Mouse (Mus musculus) thymus, adult 2 months (tissue): ENCODE measurements around the gene Spg21. TPM values are rescaled to one million over a fixed set of nuclear protein-coding genes. Genes with fewer than 3 reads are reported as not detected.

Source experiments
- DNase-seq: peaks from one replicate; pipeline ENCODE4 v3.0.0; 2021
- H3K27ac ChIP-seq: fragments of 200-500 bp; 2 replicates; pipeline ENCODE4 v1.5.1; 2012; ENCODE audit warnings: low read length, control low read depth; ENCODE audit not compliant: control insufficient read depth, insufficient read depth
- H3K27me3 ChIP-seq: fragments of 200-500 bp; 2 replicates; pipeline ENCODE4 v1.6.1; 2012; ENCODE audit warnings: mild to moderate bottlenecking, low read length, moderate library complexity, mixed read lengths; ENCODE audit not compliant: control insufficient read depth, insufficient read depth
- H3K36me3 ChIP-seq: fragments of 200-500 bp; 2 replicates; pipeline ENCODE4 v1.6.1; 2012; ENCODE audit warnings: mild to moderate bottlenecking, low read length, moderate library complexity; ENCODE audit not compliant: control insufficient read depth, insufficient read depth
- H3K4me1 ChIP-seq: fragments of 200-500 bp; replicated peaks from 2 replicates; pipeline ENCODE4 v1.6.1; 2012; ENCODE audit warnings: low read length; ENCODE audit not compliant: control insufficient read depth, insufficient read depth
- H3K4me3 ChIP-seq: fragments of 200-500 bp; 2 replicates; pipeline ENCODE4 v1.5.1; 2012; ENCODE audit warnings: mild to moderate bottlenecking, low read length, control low read depth, moderate library complexity; ENCODE audit not compliant: control insufficient read depth, insufficient read depth
- CTCF ChIP-seq: fragments of 200-500 bp; IDR thresholded peaks from 2 replicates; pipeline ENCODE4 v1.5.1; 2012; ENCODE audit warnings: mild to moderate bottlenecking, control low read depth, low read length, moderate library complexity, borderline replicate concordance; ENCODE audit not compliant: control insufficient read depth, poor library complexity, insufficient read depth; ENCODE audit errors: extremely low read depth
- POLR2A ChIP-seq: fragments of 200-500 bp; IDR thresholded peaks from 2 replicates; pipeline ENCODE4 v1.6.1; 2012; ENCODE audit warnings: mild to moderate bottlenecking, low read length, control low read depth, moderate library complexity; ENCODE audit not compliant: control insufficient read depth, poor library complexity, insufficient read depth; ENCODE audit errors: extremely low read depth
- WGBS: fragments of 180-500 bp; shearing (Covaris S2); methylation state at CpG from one replicate; pipeline ENCODE4 v1.1.7; 2018; 5-methylcytosine and 5-hydroxymethylcytosine counted together
- polyA plus RNA-seq: library from polyadenylated mRNA; depleted of rRNA; stranded (reverse); fragments of >200 nt; gene quantifications from 2 replicates; pipeline ENCODE4 v1.2.3, GENCODE M21; 2012

The Spg21 gene
- polyA plus RNA-seq, 1 experiment, result 28.5 TPM

GRCm38 (mm10) chr9:65427511-65427910, 33.2 kb upstream of the Spg21 start:
- no peaks in the 10 kb centered on the region for H3K4me1 ChIP-seq
- H3K27me3 ChIP-seq, result no peaks in the 10 kb centered on the region
- H3K27ac ChIP-seq, result no peak overlapping the region
- TF ChIP-seq CTCF (no peak), POLR2A (no peak)
- no peak for DNase-seq
- no peak overlapping the region for H3K4me3 ChIP-seq
- H3K36me3 ChIP-seq, result no peaks in the 10 kb centered on the region
- 90% methylated on average over 2 of the region's 2 CpGs for WGBS

- Histone ChIP-seq H3K27ac (no peak overlapping the region), H3K36me3 (no peaks in the 10 kb centered on the region), H3K4me3 (no peak overlapping the region), H3K4me1 (no peaks in the 10 kb centered on the region), H3K27me3 (no peaks in the 10 kb centered on the region)
- 94% methylated on average over 5 of the region's 5 CpGs for WGBS
- no peak for DNase-seq
- TF ChIP-seq POLR2A (no peak), CTCF (no peak)
Observed at GRCm38 (mm10) chr9:65428003-65428402, 32.7 kb upstream of the Spg21 start.

GRCm38 (mm10) chr9:65430401-65430800, 30.3 kb upstream of the Spg21 start:
- Histone ChIP-seq H3K4me3 (no peak overlapping the region), H3K4me1 (no peaks in the 10 kb centered on the region), H3K27me3 (no peaks in the 10 kb centered on the region), H3K36me3 (no peaks in the 10 kb centered on the region), H3K27ac (no peak overlapping the region)
- no peak for TF ChIP-seq POLR2A
- TF ChIP-seq CTCF, result no peak
- no peak for DNase-seq

DNA sequence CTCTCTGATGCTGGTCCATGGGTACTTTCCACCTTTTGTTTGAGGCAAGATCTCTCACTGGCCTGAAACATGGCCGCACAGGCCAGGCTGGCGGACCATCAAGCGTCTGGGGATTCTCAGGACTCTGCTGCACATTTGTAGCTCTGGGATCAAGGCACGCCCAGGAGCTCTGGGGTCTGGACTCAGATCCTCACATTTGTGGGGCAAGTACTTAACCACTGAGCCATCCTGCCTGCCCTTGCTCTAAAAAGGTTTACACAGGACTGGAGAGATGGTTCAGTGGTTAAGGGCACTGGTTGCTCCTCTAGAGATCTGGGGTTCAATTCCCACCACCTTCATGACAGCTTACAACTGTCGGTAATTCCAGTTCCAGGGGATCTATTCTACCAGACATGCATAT, 29.8 kb upstream of the Spg21 start:
- no peaks in the 10 kb centered on the region for H3K4me1 ChIP-seq
- H3K36me3 ChIP-seq, result no peaks in the 10 kb centered on the region
- H3K27ac ChIP-seq, result no peak overlapping the region
- TF ChIP-seq CTCF (no peak), POLR2A (no peak)
- 95% methylated on average over 5 of the region's 5 CpGs for WGBS
- no peak for DNase-seq
- H3K4me3 ChIP-seq, result no peak overlapping the region
- H3K27me3 ChIP-seq, result no peaks in the 10 kb centered on the region

DNA sequence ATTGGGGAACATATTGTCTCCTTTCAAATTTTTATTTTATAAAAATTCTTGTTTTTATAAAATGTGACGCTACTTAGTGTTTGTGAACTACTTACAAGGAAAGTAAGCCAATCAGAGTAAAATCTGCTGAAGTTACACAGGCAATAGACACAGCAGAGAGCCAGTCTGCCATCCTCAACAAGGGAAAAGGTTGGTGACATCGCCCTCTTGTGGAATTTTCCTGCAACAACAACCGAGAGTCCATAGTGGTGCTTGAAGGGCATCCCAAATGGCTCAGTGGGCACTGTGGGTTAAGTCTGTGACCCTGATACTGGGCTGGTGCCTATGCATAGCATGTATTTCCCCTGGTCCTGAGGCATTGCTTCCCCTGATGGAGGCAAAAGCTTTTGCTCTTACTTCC, 28.5 kb upstream of the Spg21 start:
- peak; percentile 84 for DNase-seq
- Histone ChIP-seq H3K4me3 (no peak overlapping the region), H3K27me3 (no peaks in the 10 kb centered on the region), H3K4me1 (peaks cover 4% of the 10 kb centered on the region), H3K36me3 (no peaks in the 10 kb centered on the region), H3K27ac (no peak overlapping the region)
- peak; percentile 23; the same call in 1 of the 2 replicates for TF ChIP-seq CTCF
- no peak for TF ChIP-seq POLR2A
- 5% methylated on average over 3 of the region's 3 CpGs for WGBS

- TF ChIP-seq POLR2A (no peak), CTCF (no peak)
- H3K36me3 ChIP-seq, result 0 out of 2 replicates have a peak, but pooled peaks cover under 1% of the 10 kb centered on the region
- peaks cover 4% of the 10 kb centered on the region for H3K4me1 ChIP-seq
- WGBS, result 74% methylated on average over 5 of the region's 5 CpGs
- peak; percentile 70 for DNase-seq
- H3K27me3 ChIP-seq, result no peaks in the 10 kb centered on the region
- no peak overlapping the region for H3K4me3 ChIP-seq
- no peak overlapping the region for H3K27ac ChIP-seq
Observed at GRCm38 (mm10) chr9:65434140-65434539, 26.6 kb upstream of the Spg21 start.

DNA sequence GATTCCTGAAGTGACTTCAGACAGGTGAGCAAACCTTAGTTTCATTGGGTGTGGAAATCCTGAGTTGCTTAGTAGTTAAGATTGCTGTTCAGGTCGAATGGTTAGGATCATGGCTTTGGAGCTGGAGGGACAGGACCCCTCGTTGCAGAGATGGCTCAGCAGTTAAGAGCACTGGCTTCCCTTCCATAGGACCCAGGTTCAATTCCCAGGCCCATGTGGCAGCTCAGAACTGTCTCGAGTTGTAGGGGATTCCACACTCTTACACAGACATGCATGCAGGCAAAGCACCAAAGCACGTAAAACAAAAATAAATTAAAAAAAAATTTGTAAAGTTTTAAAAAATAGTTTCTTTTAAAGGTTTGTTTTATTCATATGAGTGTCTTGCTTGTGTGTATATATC, 25.5 kb upstream of the Spg21 start:
- TF ChIP-seq CTCF (no peak), POLR2A (no peak)
- 76% methylated on average over 4 of the region's 4 CpGs for WGBS
- H3K4me1 ChIP-seq, result peaks cover 4% of the 10 kb centered on the region

More for the DNA sequence above, 25.5 kb upstream of the Spg21 start:
- H3K27ac ChIP-seq, result no peak overlapping the region
- no peak overlapping the region for H3K4me3 ChIP-seq
- H3K36me3 ChIP-seq, result peaks cover 5% of the 10 kb centered on the region
- H3K27me3 ChIP-seq, result no peaks in the 10 kb centered on the region
- no peak for DNase-seq
